Mouse (Mus musculus) fibroblast of lung, adult 2 months (primary cell): Measurements from ENCODE around the gene Edn2.

ENCODE experiments used
- DNase-seq: peaks from one replicate; pipeline ENCODE4 v3.0.0-alpha.2; 2011; ENCODE audit warnings: low read depth

The Edn2 gene

GRCm38 (mm10) chr4:120158714-120159310 is 2.2 kb upstream of the Edn2 start:
- DNase-seq, result no peak

- DNase-seq, result no peak
Measured at GRCm38 (mm10) chr4:120162586-120162985, 1.6 kb downstream of the Edn2 start.

DNA sequence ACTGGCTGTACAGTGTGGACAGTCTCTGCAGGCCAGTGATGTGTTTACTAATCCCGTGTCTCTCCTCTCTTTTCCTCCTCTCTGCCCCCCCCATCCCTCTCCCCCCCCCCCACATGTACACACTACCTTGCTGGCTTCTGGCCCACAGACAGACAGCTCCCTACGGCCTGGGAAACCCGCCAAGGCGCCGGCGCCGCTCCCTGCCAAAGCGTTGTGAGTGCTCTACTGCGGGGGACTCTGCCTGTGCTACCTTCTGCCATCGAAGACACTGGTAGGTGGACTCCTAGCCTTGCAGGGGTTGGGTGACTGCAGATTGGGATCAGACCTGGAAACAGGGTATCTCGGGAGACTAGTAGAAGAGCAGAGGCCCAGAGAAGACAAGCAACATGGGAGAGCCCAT is 2.2 kb downstream of the Edn2 start:
- DNase-seq, result no peak

GRCm38 (mm10) chr4:120164316-120164715 is 3.3 kb downstream of the Edn2 start:
- no peak for DNase-seq

- DNase-seq, result no peak
Measured at GRCm38 (mm10) chr4:120167778-120168177, 6.8 kb downstream of the Edn2 start.

DNA sequence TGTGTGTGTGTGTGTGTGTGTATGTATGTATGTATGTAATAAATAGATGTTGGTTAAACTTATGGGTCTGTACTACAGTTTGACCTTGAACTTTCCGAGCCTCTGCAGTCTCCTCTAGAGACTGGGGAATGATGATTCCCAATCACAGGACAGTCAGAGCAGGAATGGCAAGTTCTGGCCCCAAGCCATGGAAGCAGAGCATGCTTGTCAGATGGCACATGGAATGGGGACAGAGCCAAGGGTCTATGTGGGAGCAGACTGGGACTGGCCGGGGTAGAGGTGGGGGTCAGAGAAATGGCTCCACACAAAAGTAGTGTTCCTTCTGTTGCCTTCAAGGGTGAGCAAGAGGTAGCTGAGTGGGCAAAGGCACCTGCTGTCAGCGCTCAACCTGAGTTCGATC is 7.3 kb downstream of the Edn2 start:
- DNase-seq, result no peak

GRCm38 (mm10) chr4:120170387-120170936 is 9.5 kb downstream of the Edn2 start:
- DNase-seq, result no peak

- DNase-seq, result no peak
Measured at GRCm38 (mm10) chr4:120172050-120172684, 11.2 kb downstream of the Edn2 start.

- DNase-seq, result no peak
Measured at GRCm38 (mm10) chr4:120179123-120179522, 18.1 kb downstream of the Edn2 start.

- no peak for DNase-seq
Measured at GRCm38 (mm10) chr4:120180535-120180934, 19.5 kb downstream of the Edn2 start.

DNA sequence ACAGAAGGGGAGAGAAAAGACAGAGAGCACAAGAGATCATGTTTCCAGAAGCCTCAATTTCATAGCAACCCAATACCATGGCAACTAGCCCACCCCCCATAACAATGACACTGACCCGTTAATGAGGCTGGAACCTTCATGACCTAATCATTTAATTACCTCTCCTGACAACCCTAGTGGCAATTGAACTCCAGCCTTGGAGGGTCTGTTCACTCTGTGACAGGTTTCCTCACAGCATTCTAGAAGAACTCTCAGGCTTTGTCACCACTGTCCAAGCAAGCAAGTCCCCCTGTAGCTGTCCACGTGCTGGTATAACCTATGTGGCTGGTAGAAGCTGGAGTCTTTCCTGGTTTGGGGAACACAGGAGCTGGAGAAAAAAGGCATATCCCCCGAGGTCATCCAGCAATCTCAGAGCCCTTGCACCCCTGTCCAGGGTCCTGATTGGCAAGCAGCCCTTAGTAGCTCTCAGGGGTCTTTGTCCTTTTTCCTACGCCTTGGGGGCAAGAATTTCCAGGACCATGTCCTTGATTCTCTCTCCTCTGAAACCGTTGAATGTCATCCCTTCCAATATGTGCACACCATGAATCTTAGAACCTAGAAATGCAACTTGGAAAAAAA is 23.5 kb downstream of the Edn2 start:
- DNase-seq, result no peak

DNA sequence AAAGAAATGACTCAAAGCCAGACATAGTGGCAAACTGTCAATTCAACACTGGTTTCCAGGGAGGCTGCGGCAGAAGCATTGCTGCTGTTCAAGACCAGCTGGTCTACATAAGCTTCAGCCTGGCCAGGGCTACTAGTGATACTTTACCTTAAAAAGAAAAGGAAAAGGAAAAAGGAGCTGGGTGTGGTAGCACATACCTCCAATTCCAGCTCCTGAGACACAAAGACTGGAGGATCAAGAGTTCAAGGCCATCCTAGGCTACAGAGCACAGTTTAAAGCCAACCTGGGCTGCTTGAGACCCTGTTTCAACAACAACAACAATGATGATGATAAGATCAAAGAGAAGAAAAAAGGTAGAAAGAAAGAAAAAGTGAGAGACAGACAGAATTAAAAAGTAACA is 25.4 kb downstream of the Edn2 start:
- no peak for DNase-seq

GRCm38 (mm10) chr4:120186934-120187333 is 25.9 kb downstream of the Edn2 start:
- no peak for DNase-seq

GRCm38 (mm10) chr4:120188204-120188603 is 27.2 kb downstream of the Edn2 start:
- DNase-seq, result no peak

DNA sequence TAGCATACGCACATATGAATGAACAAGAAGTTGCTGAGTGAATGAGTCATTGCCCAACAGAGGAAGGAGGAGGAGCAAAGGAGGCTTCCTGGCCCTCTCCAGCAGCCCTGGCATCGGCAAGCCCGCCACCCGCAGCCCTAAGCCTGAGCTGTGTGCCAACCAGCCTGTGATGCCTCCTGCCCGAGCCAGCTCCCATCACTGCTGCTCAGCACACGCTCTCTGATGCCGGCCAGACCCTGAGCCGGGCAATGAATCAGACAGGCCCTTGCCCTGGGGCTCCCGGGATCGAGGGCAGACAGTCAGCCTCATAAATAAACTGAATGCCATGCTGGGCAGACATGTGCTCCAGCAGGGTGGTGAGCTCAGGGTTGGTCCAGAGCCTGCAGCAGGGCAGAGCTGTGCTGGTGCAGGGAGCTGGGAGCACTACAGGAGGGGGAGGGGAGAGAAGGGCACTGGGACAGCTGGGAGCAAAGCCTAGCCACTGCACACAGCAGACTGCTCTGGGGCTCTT is 27.7 kb downstream of the Edn2 start:
- DNase-seq, result peak; percentile 89

GRCm38 (mm10) chr4:120189941-120190340 is 28.9 kb downstream of the Edn2 start:
- peak; percentile 65 for DNase-seq

DNA sequence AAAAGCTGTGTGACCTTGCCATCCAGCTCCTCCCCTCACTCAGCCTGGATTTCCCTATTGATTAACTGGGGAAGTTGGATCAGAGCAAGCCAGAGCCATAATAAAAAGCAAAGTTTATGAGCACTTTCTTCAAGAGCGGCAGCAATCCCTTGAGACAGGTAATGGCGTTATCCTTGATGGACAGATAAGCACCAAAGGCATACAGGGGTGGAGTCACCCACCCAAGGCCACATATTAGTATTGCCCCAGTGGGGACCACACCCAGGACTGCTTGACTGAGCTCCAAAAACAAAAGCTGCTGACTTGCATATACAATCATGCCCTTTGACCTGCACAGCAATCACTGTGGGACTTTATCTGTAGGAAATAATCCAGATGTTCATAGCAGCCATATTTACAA is 31.0 kb downstream of the Edn2 start:
- no peak for DNase-seq

DNA sequence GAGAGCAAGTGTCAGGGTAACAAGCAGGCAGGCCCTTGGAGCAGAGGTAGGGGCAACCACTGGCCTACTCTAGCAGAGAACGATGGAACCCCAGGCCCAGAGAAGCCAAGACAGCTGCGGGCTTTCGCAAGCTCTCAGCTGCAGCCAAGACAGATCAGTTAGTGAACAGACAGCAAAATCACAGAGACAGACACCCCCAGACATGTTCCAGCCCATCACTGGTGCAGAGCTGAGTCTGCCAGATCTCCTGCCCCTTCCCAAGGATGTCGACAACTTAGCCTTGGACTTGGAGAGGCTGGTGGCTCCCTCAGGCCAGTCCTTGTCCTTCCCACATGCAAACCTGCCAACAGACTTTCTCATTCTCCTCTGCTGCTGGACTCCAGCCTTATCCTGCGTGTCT is 33.0 kb downstream of the Edn2 start:
- DNase-seq, result no peak

- no peak for DNase-seq
Measured at GRCm38 (mm10) chr4:120194965-120195364, 34.0 kb downstream of the Edn2 start.

DNA sequence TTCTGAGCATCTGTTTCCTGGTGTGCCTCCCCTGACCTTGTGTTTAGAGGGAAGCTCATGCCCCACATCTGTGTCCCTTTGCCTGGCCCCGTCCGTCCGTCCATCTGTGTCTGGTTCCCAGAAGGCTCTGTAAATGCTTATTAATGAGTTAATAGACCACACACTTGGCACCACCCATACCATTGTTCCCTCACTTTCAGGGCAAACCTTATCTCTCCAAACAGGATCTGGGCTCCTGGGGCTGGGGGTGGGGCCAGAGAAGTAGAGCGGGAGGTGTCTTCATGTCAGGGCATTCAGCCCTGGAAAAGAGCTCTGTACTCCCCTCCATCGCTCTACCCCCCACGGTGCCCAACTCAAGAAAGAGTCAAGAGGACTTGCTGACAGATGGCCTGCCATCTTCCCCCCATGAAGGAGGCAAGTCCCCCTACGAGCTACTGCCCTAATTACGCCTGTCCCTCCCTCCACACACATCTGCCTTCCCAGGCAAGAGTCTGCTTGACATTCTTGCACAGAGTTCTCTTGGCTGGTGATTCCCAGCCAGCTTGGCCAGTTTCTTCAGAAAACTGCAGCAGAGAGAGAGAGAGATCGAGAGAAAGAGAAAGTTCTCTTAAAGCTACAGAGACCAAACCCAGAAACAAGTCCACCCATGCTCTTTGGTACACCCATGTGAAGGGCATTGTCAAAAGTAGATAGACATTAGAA is 38.3 kb downstream of the Edn2 start:
- no peak for DNase-seq

GRCm38 (mm10) chr4:120200551-120201266 is 39.7 kb downstream of the Edn2 start:
- no peak for DNase-seq
